Mouse (Mus musculus): ENCODE measurements around the gene Herpud1.

Gene Herpud1

DNA sequence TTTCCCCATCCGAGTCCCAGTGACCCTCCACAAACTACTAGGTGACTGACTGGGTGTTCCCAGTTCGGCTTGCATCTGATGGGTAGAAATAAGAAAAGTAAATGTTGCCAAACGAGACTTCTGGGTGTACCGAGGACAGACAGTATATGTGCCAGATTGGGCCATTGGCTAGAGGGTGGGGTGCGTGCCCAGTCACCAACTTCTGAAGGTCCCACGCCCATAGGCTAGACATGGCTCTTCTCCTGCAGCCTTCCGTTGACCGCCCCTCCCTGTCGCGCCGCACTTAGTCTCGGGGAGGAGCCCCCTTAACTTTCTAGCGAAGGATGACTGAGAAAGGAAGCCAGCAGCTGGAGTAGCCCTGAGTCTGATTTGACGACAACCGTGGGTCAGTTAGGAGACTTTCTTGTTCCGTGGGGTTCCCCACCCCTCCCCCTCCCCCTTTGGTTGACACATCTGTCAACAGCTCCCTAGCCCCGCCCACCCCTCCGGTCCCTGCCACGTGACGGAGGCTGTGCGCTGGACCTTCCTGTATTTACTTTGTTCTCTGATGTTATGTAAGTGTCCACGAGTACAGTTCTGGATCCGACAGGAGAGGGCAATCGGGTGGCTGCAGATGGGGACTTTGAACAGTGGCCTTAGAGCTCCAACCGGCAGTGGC, 918 bp downstream of the Herpud1 start:
- TF ChIP-seq GATA4 (IDR thresholded peaks at IDR 0.05; ENCODE audit: insufficient replicate concordance, low read length) = peak; percentile 45; the same call in 1 of the 2 replicates

DNA sequence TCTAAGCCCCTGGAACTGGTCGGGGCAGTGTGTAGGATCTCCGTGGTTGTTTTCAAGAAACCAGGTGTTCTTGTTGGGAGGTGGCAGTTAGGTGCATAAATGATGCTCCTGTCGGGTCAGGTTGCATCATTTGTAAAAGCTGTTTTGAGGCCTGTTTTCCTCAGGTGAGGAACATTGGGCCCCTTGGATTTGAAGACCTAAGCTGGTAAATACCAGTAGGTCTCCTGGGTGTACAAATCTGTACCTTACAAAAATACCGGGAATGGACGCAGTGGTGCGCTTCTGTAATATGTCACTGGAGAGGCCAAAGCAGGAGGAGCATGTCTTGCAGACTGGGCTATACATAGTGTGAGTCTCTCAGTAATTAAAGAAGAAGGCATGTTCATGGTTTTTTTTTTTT, 1.5 kb downstream of the Herpud1 start:
- no peak for TF ChIP-seq GATA4 (IDR thresholded peaks at IDR 0.05; ENCODE audit: insufficient replicate concordance, low read length)

DNA sequence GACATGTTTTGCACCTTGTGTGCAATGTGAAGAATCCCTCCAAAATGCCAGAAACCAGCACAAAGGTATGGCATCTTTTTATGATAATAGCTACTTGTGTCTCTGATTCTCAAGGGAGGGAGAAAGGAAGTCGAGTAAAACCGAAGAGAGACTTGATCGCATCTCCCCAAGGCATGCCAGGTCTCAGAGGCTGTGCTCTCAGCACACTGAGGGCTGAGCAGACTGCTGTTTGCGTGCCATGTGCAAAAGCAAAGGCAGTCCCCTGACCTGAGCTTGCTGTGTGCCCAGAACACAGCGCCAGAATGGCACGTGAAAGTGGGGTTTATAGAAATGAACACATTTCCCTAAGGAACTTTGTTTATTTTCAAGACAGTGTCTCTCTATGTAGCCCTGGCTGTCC, 3.3 kb downstream of the Herpud1 start:
- no peak for TF ChIP-seq GATA4 (IDR thresholded peaks at IDR 0.05; ENCODE audit: insufficient replicate concordance, low read length)

DNA sequence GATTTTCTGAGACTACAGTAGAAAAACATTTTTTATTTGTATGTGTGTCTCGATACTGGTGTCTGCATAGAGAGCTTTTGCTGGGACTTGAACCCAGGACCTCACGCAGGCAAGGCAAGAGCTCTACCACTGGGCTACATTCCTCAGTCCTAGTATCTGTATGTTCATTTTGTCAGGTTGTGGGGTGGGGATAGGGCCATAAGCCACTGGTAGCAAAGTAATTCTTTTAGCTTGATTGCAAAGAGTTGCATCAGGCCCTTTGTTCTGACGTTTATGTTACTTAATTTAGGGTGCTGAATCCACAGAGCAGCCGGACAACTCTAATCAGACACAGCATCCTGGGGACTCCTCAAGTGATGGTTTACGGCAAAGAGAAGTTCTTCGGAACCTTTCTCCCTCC, 4.2 kb downstream of the Herpud1 start:
- no peak for TF ChIP-seq GATA4 (IDR thresholded peaks at IDR 0.05; ENCODE audit: insufficient replicate concordance, low read length)

DNA sequence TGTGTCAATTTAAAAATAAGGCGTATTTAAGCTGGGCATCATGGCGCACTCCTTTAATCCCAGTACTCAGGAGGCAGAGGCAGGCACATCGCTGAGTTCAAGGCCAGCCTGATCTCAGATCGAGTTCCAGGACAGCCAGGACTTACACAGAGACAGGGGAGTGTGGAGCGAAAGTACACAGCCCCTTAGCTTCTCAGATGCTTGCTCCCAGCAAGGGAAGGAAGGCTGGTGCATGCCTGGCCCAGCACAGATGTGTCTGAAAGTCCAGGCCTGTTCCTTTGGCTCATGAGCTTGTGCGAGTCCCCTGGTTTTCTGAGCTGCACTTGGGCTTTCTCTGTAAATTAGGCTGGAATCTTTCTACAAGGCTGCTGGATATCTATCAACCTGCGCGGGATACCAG, 4.7 kb downstream of the Herpud1 start:
- no peak for TF ChIP-seq GATA4 (IDR thresholded peaks at IDR 0.05; ENCODE audit: insufficient replicate concordance, low read length)

DNA sequence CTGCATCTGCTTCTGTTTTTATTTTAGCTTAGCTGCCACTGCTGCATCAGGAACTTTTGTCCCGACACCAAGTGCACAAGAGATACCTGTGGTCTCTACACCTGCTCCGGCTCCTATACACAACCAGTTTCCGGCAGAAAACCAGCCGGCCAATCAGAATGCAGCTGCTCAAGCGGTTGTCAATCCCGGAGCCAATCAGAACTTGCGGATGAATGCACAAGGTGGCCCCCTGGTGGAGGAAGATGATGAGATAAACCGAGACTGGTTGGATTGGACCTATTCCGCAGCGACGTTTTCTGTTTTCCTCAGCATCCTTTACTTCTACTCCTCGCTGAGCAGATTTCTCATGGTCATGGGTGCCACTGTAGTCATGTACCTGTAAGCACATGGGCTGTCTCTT, 5.9 kb downstream of the Herpud1 start:
- TF ChIP-seq GATA4 (IDR thresholded peaks at IDR 0.05; ENCODE audit: insufficient replicate concordance, low read length) = peak; percentile 69; the same call in 1 of the 2 replicates

DNA sequence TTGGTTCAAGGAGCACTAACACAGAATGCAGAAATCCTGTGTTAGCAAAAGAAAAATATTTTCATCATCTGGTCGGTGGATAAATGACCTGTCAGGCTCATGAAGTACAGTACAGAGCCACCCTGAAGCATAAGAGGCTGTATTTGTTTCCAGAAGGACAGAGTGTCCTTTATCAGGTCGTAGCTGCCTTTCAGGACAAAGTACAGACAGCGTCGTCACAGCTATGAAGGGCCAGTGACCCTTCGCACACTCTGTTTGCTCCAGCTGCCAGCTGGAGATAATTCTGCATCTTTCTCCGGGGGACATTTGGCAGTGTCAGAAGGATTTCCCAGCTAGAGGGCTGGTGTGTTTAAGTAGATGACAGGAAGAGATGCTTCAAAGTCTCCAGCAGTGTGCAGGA, 6.4 kb downstream of the Herpud1 start:
- TF ChIP-seq GATA4 (IDR thresholded peaks at IDR 0.05; ENCODE audit: insufficient replicate concordance, low read length) = no peak; the same call in 1 of the 2 replicates

DNA sequence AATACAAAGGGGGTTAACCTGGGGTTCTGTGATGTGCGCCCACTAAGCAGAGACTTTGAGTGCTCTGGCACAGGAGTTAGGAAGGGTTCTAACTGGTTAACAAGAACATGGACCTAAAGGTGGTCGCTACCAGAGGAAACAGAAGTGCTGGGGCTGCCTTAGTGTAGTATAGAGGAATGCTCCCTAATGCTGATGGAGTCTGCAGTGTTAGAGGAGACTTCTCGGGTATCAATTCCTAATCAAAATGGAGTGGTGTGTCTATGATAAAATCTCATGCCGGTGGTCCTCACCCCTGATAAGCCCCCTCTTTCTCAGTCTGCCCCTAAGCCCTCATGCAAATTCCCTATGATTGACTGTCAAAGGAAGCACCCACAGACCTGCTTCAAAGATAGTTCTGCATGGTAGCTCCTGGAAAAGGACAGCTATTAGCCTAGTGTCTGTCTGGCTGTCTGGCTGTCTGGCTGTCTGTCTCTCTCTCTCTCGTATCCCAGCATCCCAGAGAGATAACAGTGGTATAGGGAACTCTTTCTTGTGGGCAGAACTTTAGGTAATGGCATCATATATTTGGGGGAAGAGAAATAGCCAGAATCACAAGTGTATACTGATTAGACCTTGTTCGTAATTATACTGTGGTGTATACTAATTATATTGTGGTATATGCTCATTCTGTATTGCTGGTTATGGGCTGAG, 9.8 kb downstream of the Herpud1 start:
- TF ChIP-seq GATA4 (IDR thresholded peaks at IDR 0.05; ENCODE audit: insufficient replicate concordance, low read length) = no peak

DNA sequence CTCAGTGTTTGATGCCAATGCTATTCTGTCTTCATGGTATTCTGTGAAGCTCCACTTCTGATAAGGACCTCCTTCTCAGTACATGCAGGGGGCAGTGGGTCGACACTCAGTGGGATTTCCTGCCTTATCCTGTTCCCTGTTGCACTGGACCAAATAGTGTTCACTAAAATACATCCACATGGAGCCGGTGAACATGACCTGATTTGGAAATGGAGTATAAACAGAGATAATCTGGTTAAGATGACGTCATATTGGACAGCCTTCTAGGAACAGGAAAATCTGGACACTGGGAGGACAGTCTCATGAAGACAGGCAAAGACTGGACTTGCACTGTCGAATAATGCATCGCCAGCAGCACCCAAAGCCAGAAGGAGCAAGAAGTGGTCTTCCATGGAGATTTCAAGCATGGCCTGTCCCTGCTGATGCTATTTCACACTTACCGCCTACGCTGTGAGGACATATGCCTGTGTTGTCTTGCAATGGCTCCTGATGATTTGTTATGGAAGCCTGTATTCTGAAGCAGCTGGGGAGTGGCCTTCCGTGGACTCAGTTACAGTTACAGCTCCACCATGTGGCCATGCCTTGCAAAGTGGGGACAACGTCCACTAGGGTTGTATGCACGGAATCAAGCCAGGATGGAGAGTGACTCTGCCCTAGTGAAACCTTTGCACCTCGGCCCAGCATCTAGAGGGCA, 10.9 kb downstream of the Herpud1 start:
- no peak; the same call in 1 of the 2 replicates for TF ChIP-seq GATA4 (IDR thresholded peaks at IDR 0.05; ENCODE audit: insufficient replicate concordance, low read length)

DNA sequence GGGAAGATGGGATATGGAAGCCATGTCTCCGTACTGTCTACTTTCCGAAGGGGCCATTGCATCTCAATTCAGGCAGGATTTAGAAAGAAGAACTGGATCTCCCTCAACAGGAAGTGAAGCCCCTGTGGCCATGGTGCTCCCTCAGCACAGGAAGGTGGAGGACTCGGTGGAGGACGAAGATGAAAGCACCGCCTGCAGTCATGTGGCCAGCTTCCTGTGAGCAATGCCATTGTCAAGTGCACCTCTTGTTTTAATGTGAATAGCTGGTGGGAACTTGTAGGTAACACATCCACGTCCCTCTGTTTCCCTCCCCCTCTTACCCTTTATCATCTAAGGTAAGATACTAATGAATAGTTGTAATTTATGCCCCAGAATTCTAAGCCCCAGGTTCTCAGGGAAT, 12.3 kb downstream of the Herpud1 start:
- no peak for TF ChIP-seq GATA4 (IDR thresholded peaks at IDR 0.05; ENCODE audit: insufficient replicate concordance, low read length)

DNA sequence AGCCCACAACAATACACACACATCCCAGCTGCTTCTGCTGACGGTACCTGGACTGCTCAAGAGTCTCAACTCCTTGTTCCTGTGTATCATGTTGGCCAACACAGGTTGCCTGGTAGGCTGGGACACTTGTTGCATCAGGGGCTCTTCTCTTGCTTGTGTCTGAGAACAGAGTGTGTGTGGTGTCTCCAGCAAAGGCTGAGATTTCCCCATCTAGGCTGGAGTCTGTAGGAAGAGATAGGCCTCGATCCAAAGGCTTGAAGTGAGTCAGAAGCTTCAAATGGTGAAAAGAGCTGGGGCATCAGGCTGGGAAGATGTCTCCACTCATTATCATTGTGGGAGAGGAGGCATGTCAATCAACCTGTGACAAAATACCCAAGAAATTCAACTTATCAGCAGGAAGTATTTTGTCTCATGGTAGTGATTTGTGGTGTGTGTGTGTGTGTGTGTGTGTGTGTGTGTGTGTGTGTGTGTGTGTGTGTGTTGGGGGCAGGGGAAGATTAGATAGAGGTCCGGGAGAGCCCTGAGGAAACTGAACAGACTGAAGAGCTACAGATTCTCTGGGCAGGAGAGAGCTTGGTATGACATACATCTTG, 13.2 kb downstream of the Herpud1 start:
- TF ChIP-seq GATA4 (IDR thresholded peaks at IDR 0.05; ENCODE audit: insufficient replicate concordance, low read length) = no peak

DNA sequence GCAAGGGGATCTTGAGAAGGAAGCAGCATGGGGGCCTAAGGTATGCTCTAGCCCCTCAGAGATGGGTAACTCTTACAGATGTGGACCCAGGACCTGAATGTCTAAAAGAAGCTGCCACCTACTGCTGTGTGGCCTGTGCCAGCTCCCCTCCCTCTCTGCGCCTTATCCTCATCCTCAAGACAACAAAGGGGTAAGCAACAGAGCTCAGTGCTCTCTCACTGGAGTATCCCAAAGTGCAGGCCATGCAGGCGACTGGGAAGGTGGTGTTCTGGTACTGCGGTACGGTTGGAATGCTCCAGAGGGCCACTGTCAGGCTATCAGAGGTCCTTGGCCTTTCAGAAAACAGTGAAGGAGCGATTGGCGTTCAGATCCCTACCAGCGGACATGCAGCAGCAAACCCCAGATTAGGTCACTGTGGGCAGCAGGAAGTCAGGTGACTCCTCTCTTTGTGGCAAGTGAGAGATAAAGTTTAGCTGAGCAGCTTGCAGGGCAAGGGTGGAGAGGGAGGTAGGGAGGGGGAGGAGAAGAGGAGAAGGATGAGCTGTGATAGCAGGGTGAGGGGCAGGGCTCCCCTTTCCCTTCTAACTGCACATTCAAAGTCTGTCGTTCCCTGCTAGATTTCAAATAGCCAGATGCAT, 22.3 kb downstream of the Herpud1 start:
- TF ChIP-seq GATA4 (IDR thresholded peaks at IDR 0.05; ENCODE audit: insufficient replicate concordance, low read length) = no peak

DNA sequence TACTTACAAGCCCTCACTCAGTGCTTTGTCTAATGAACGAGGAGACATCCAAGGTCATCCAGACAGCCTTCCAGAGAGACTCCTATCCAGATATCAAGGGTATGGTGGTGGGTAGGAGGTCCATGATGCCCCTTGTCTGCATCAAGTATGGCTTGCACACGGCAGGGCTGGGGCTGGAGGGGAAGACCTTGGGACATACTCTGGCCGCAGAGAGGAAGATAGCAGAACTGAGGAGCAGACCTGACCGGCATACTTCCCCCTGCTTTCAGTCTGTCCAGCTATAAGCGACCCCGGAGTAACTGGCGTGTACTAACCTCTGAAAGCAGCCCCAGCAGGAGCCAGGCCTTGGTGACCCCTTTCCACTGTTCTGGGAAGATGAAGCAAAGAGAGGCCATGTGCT, 23.3 kb downstream of the Herpud1 start:
- TF ChIP-seq GATA4 (IDR thresholded peaks at IDR 0.05; ENCODE audit: insufficient replicate concordance, low read length) = no peak

DNA sequence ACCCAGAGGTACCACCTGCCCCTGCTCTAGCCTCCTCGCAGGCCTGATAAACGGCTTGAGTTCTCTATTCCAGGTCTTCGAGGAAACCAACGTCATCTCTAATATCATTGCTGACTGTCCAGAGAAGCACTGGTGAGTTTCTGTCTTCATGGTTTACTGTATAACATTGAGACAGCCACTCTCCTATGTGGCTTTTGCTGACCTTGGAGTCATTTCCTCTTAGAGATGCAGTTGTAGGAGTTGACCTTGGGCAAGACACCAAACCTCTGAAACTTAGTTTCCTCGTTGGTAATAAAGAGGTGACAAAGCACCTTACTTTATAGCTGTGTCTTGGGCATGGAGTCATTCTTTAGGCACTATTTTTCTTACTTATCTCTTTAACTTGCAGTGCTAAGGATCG, 26.3 kb downstream of the Herpud1 start:
- TF ChIP-seq GATA4 (IDR thresholded peaks at IDR 0.05; ENCODE audit: insufficient replicate concordance, low read length) = no peak

DNA sequence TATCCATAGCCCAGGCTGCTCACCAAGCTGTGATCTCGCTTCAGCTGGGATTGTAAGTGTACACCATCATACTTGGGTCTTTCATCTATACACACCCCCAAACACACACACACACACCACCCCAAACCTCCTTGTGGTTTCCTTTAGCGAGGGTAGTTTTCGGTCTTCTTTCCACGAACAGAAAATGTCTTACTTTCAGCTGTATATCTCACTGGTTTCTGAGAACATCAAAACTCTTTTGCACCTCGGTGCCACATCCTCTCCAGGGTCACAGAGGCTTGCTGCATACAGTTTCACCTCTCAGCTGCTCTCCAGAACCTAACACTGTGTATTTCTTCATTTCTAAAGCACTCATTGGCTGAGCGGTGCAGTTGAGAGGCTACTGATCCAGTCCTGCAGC, 27.3 kb downstream of the Herpud1 start:
- no peak for TF ChIP-seq GATA4 (IDR thresholded peaks at IDR 0.05; ENCODE audit: insufficient replicate concordance, low read length)

Data from liver, adult (tissue).